Comparison of ENCODE assay signal across 8 mouse cellular contexts in the genomic region with DNA sequence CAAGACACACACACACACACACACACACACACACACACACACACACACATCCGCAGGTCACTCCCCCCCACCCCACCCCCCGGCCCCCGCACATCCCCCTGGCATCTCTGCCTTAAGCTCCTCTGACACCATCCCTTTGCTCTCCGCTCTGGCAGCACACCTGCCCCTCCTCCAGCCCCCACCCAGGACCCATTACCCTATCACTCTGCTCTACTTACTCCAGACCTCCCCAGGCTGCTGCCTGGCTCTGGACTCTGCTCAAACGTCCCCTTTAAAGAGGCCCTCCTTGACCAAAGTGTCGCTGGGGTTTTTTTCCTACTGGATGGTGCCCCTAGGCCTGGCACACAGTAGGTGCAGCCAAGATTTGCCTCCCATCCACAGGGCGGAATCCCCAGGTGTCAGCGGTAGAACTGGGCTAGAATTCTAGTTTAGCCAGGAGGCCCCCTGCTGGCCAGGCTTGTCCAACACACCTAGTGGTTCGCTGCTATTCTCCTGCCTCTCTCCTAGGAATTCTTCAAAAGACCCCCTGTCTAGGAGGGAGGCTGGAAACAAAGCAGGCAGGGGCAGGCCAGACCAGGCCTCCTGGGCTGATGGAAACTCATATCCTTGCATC. TPM values are rescaled to one million over a fixed set of nuclear protein-coding genes. Genes with fewer than 3 reads are reported as not detected.
DNase-seq lines count a peak whose midpoint lies in the region; ATAC-seq and TF ChIP-seq lines count a peak whose summit lies in the region.

No protein-coding gene starts in this region.

- H3K9me3 ChIP-seq in E14TG2a.4 (ENCODE audit: low read length) = no peaks in the 10 kb centered on the region
- H3K9me3 ChIP-seq in forebrain, embryonic 16.5 days (ENCODE audit: control insufficient read depth, low read length) = no peaks in the 10 kb centered on the region
- H3K9me3 ChIP-seq in hindbrain, embryonic 15.5 days = no peaks in the 10 kb centered on the region
- no peaks in the 10 kb centered on the region for H3K9me3 ChIP-seq in limb, embryonic 14.5 days (ENCODE audit: control insufficient read depth, low read length)

- no peak overlapping the region for H3K4me2 ChIP-seq in forebrain, embryonic 16.5 days (ENCODE audit: low read length)
- H3K4me2 ChIP-seq in hindbrain, embryonic 15.5 days = no peak overlapping the region
- no peak overlapping the region for H3K4me2 ChIP-seq in limb, embryonic 14.5 days (replicated peaks; ENCODE audit: low read depth, low read length, severe bottlenecking)

- H3K27ac ChIP-seq in forebrain, embryonic 16.5 days (ENCODE audit: low read length) = no peak overlapping the region
- H3K27ac ChIP-seq in hindbrain, embryonic 15.5 days (replicated peaks) = no peak overlapping the region
- no peak overlapping the region for H3K27ac ChIP-seq in limb, embryonic 14.5 days (replicated peaks; ENCODE audit: low read depth, low read length)

- H3K4me3 ChIP-seq in E14TG2a.4 (replicated peaks; ENCODE audit: low read length) = no peak overlapping the region
- no peak overlapping the region for H3K4me3 ChIP-seq in forebrain, embryonic 16.5 days (replicated peaks; ENCODE audit: low read length)
- no peak overlapping the region for H3K4me3 ChIP-seq in hindbrain, embryonic 15.5 days
- H3K4me3 ChIP-seq in limb, embryonic 14.5 days (replicated peaks; ENCODE audit: low read length) = no peak overlapping the region

- peak; percentile 58 for DNase-seq in 3134 (ENCODE audit: extremely low read depth, insufficient read length, low spot score)
- DNase-seq in cerebellum, adult 11 months = peak; percentile 64
- peak; percentile 78 for DNase-seq in limb, embryonic 14.5 days (ENCODE audit: low spot score)
- DNase-seq in naive thymus-derived CD4-positive, alpha-beta T cell, adult 2 months (ENCODE audit: low read depth) = peak; percentile 76
- peak; percentile 82 for DNase-seq in thymus, postnatal 14 days

- peaks cover 40% of the 10 kb centered on the region for H3K27me3 ChIP-seq in E14TG2a.4 (ENCODE audit: insufficient read depth, low read length)
- no peaks in the 10 kb centered on the region for H3K27me3 ChIP-seq in forebrain, embryonic 16.5 days (replicated peaks; ENCODE audit: control insufficient read depth, insufficient read depth, low read length)
- H3K27me3 ChIP-seq in hindbrain, embryonic 15.5 days = no peaks in the 10 kb centered on the region
- no peaks in the 10 kb centered on the region for H3K27me3 ChIP-seq in limb, embryonic 14.5 days (ENCODE audit: control insufficient read depth, insufficient read depth, low read length)

- ATAC-seq in forebrain, embryonic 16.5 days = peak; percentile 49
- 0 out of 2 replicates have a peak, but pooled peaks have one; percentile 6 for ATAC-seq in hindbrain, embryonic 15.5 days (ENCODE audit: low FRiP score, low read depth)
- no peak for ATAC-seq in limb, embryonic 14.5 days (ENCODE audit: low FRiP score, low read depth)

- 16% methylated on average over 8 of the region's 9 CpGs for WGBS in forebrain, embryonic 16.5 days
- WGBS in hindbrain, embryonic 15.5 days = 12% methylated on average over 6 of the region's 9 CpGs
- WGBS in limb, embryonic 14.5 days = 26% methylated on average over 9 of the region's 9 CpGs

- H3K9ac ChIP-seq in forebrain, embryonic 16.5 days (replicated peaks; ENCODE audit: low read depth, low read length) = no peak overlapping the region
- H3K9ac ChIP-seq in hindbrain, embryonic 15.5 days = no peak overlapping the region
- no peak overlapping the region for H3K9ac ChIP-seq in limb, embryonic 14.5 days (ENCODE audit: low read depth, low read length, severe bottlenecking)

- peak; percentile 63 for TF ChIP-seq CTCF in E14TG2a.4 (conservative IDR thresholded peaks at IDR 0.05; ENCODE audit: low read length)

- TF ChIP-seq POLR2A in limb, embryonic 14.5 days (IDR thresholded peaks at IDR 0.05; ENCODE audit: borderline replicate concordance, extremely low read depth, insufficient read depth, insufficient read length) = no peak

- H3K4me1 ChIP-seq in E14TG2a.4 (replicated peaks; ENCODE audit: low read depth, low read length) = peaks cover 31% of the 10 kb centered on the region
- H3K4me1 ChIP-seq in forebrain, embryonic 16.5 days (replicated peaks; ENCODE audit: control insufficient read depth, insufficient read depth, low read length) = no peaks in the 10 kb centered on the region; the same call in 1 of the 2 replicates
- H3K4me1 ChIP-seq in hindbrain, embryonic 15.5 days (replicated peaks) = peaks cover 2% of the 10 kb centered on the region; the same call in 1 of the 2 replicates
- H3K4me1 ChIP-seq in limb, embryonic 14.5 days (ENCODE audit: control insufficient read depth, insufficient read depth, low read length) = peaks cover 11% of the 10 kb centered on the region

- H3K36me3 ChIP-seq in E14TG2a.4 (ENCODE audit: insufficient read depth, low read length) = no peaks in the 10 kb centered on the region
- no peaks in the 10 kb centered on the region for H3K36me3 ChIP-seq in forebrain, embryonic 16.5 days (ENCODE audit: control insufficient read depth, insufficient read depth)
- no peaks in the 10 kb centered on the region for H3K36me3 ChIP-seq in hindbrain, embryonic 15.5 days
- H3K36me3 ChIP-seq in limb, embryonic 14.5 days (ENCODE audit: control insufficient read depth, insufficient read depth, low read length) = no peaks in the 10 kb centered on the region

RNA-seq across cellular contexts. Expression of a gene that starts 12.9 kb away (rescaled TPM):
- polyA plus RNA-seq in forebrain, embryonic 16.5 days (2015; fragmentation: Nextera tagmentation; extraction: Ambion mirVana) = 19.4 and 19.8 TPM in 2 replicates
- polyA plus RNA-seq in hindbrain, embryonic 15.5 days (2015; fragmentation: Nextera tagmentation; extraction: Ambion mirVana) = 10.8 and 12.7 TPM in 2 replicates
- polyA plus RNA-seq in limb, embryonic 14.5 days (2012; rRNA removed) = 61.9 and 74.1 TPM in 2 replicates
- polyA plus RNA-seq in limb, embryonic 14.5 days (2014; fragmentation: Nextera tagmentation; extraction: Ambion mirVana) = 39.1 and 50.4 TPM in 2 replicates
